Mouse (Mus musculus) cerebellum, adult 2 months (tissue): ENCODE measurements around the gene Arhgap33. TPM values are rescaled to one million over a fixed set of nuclear protein-coding genes. Genes with fewer than 3 reads are reported as not detected.

ENCODE experiments used
- DNase-seq, 2 experiments: peaks; one replicate each; pipeline ENCODE4 v3.0.0; 2021
- H3K27ac ChIP-seq: fragments of 200-500 bp; 2 replicates; pipeline ENCODE4 v1.5.1; 2012; ENCODE audit warnings: low read length, control low read depth, inconsistent platforms; ENCODE audit not compliant: insufficient read depth
- H3K27me3 ChIP-seq: fragments of 200-500 bp; 2 replicates; pipeline ENCODE4 v1.6.1; 2012; ENCODE audit warnings: inconsistent platforms, mild to moderate bottlenecking, low read length, moderate library complexity; ENCODE audit not compliant: control insufficient read depth, insufficient read depth
- H3K4me1 ChIP-seq: fragments of 200-500 bp; 2 replicates; pipeline ENCODE4 v1.6.1; 2011; ENCODE audit warnings: low read length; ENCODE audit not compliant: control insufficient read depth, insufficient read depth
- H3K4me3 ChIP-seq: fragments of 200-500 bp; replicated peaks from 2 replicates; pipeline ENCODE3; 2011; ENCODE audit warnings: mild to moderate bottlenecking, low read depth, low read length, control low read depth; ENCODE audit not compliant: insufficient read depth
- CTCF ChIP-seq: fragments of 200-500 bp; IDR thresholded peaks from 2 replicates; pipeline ENCODE4 v1.5.1; 2011; ENCODE audit warnings: low read depth, mild to moderate bottlenecking, control low read depth, low read length, moderate library complexity, borderline replicate concordance; ENCODE audit not compliant: insufficient read depth
- POLR2A ChIP-seq: fragments of 200-500 bp; IDR thresholded peaks from 2 replicates; pipeline ENCODE4 v1.6.1; 2011; ENCODE audit warnings: low read length, control low read depth, borderline replicate concordance; ENCODE audit not compliant: insufficient read depth
- WGBS: fragments of 180-500 bp; shearing (Covaris S2); methylation state at CpG from one replicate; pipeline ENCODE4 v1.1.7; 2018; 5-methylcytosine and 5-hydroxymethylcytosine counted together
- polyA plus RNA-seq: library from polyadenylated mRNA; depleted of rRNA; stranded (reverse); fragments of >200 nt; gene quantifications from 2 replicates; pipeline ENCODE4 v1.2.3, GENCODE M21; 2012

The Arhgap33 gene
- polyA plus RNA-seq, 1 experiment: 38.5 TPM

DNA sequence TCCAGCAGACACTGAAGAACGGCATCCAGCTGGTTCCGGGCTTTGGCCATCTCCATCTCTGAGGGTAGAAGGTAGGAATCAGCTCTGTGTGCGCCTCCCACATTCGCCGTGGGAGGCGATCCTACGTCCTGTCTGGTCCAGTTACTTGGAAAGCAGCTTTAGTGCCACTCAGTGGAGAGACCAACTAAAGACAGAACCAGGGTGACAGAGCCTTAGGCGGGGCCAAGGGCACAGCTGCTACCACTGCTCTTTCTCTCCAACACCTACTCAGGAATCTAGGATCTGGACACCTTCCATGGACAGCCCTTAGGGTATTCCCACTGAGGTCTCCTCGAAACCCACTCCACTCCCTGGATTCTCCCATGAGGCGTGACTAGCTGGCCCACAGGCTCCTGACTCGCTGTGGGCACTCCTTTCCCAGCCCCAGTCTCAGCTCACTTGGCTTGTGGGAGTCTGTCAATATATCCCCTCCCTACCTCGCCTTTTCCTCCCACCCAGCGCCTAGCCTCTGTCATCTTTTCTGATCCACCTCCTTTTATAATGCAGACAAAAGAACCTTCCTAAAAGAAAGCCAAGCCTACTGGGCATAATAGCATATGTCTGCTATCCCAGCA lies 23.1 kb upstream of the Arhgap33 start:
- H3K4me1 ChIP-seq: peaks cover 3% of the 10 kb centered on the region
- TF ChIP-seq CTCF: no peak
- TF ChIP-seq POLR2A: no peak
- no peak overlapping the region for H3K27ac ChIP-seq
- no peaks in the 10 kb centered on the region for H3K27me3 ChIP-seq
- no peak for DNase-seq
- WGBS: 81% methylated on average over 13 of the region's 13 CpGs
- H3K4me3 ChIP-seq: no peak overlapping the region

DNA sequence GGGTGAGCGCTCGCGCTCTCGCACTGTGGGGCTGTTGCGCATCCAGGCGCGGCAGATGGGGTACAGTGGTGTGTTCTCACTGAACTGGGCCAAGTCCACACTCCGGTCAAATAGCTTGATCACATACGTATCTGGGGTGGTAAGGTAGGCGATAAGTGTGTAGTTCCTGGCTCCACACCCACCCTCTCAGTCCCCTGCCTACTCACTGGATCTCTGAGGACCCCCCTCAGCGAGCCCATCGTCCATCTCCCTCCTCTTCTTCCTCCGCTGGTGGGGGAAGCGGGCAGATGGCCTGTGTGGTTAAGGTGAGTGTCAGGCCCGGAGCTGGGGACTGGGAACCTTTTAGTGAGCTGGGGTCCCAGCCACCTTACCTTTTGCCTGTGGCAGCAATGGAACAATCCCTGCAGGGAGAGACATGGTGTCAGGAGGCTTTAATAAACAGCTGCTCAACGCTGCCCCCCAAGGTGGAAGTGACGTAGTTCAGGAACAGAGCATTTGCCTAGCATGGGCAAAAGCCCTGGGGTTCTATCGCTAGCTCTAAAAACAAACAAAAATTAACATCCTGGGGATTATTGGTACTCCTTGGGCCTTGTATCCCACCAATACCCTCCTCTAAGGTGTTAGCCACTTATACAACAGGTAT lies 22.2 kb upstream of the Arhgap33 start:
- 85% methylated on average over 18 of the region's 18 CpGs for WGBS
- DNase-seq: peak in 1 of 2 experiments; percentile 21
- no peak overlapping the region for H3K27ac ChIP-seq
- peaks cover 3% of the 10 kb centered on the region for H3K4me1 ChIP-seq
- no peaks in the 10 kb centered on the region for H3K27me3 ChIP-seq
- no peak overlapping the region for H3K4me3 ChIP-seq
- TF ChIP-seq POLR2A: no peak
- TF ChIP-seq CTCF: no peak

DNA sequence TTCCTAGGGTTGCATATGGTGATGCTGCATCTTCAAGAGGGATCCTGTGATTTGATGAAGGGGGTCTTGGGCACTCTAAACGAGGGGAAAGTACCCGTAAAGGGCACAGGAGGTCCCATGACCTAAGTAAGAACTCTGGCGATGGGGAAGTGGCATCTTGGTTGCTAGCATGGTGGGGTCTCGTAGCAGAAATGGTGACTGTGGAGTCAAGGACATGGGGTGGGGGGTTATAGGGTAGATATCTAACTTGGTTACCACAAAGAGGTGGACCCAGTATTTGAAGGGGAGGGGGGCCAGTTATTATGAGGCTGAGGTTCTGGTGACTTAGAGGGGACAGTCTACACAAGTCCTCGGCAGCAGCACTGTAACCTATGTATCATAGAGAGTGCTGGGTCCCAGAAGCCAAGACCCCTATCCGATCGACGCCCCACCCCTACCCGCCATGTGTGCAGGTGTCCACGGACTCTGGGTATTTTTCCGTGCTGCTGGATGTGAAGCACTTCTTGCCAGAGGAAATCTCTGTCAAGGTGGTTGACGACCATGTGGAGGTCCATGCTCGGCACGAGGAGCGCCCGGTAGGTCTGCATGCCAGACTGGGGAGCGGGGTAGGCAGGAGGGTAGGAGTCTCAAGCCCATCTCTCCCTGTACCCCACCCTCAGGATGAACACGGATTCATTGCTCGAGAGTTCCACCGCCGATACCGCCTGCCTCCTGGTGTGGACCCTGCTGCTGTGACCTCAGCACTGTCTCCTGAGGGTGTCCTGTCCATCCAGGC lies 19.1 kb upstream of the Arhgap33 start:
- 78% methylated on average over 22 of the region's 22 CpGs for WGBS
- no peak overlapping the region for H3K4me3 ChIP-seq
- DNase-seq: peak in 1 of 2 experiments; percentile 38
- H3K4me1 ChIP-seq: peaks cover 3% of the 10 kb centered on the region
- TF ChIP-seq CTCF: no peak
- TF ChIP-seq POLR2A: no peak
- peak overlapping the region; percentile 26; the same call in 1 of the 2 replicates for H3K27ac ChIP-seq
- no peaks in the 10 kb centered on the region for H3K27me3 ChIP-seq

DNA sequence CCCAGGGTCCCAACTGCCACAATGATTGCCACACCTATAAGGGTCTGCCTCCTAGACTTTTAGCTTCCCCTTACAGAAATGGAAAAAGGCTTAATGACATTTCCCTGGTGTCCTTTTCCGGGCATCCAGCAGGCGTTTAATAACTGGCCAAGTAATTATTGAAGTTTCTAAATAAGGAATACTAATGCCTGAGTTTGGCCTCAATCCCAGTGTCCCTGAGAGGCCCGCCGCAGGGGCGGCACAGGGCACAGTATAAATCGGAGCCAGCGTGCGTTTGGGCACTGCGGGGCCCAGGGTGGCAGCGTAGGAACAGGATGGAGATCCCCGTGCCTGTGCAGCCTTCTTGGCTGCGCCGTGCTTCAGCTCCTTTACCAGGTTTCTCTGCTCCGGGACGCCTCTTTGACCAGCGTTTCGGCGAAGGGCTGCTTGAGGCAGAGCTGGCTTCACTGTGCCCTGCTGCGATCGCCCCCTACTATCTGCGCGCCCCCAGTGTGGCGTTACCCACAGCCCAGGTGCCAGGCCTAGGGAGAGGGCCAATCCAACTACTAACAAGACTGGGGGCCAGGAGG lies 18.2 kb upstream of the Arhgap33 start:
- H3K27me3 ChIP-seq: no peaks in the 10 kb centered on the region
- H3K27ac ChIP-seq: peak overlapping the region; percentile 97
- TF ChIP-seq CTCF (no peak), POLR2A (no peak)
- peak overlapping the region; percentile 66 for H3K4me3 ChIP-seq
- whole genome bisulfite sequencing: under 1% methylated on average over 23 of the region's 23 CpGs
- H3K4me1 ChIP-seq: peaks cover 3% of the 10 kb centered on the region
- peak; percentile 75 to 82 for DNase-seq

DNA sequence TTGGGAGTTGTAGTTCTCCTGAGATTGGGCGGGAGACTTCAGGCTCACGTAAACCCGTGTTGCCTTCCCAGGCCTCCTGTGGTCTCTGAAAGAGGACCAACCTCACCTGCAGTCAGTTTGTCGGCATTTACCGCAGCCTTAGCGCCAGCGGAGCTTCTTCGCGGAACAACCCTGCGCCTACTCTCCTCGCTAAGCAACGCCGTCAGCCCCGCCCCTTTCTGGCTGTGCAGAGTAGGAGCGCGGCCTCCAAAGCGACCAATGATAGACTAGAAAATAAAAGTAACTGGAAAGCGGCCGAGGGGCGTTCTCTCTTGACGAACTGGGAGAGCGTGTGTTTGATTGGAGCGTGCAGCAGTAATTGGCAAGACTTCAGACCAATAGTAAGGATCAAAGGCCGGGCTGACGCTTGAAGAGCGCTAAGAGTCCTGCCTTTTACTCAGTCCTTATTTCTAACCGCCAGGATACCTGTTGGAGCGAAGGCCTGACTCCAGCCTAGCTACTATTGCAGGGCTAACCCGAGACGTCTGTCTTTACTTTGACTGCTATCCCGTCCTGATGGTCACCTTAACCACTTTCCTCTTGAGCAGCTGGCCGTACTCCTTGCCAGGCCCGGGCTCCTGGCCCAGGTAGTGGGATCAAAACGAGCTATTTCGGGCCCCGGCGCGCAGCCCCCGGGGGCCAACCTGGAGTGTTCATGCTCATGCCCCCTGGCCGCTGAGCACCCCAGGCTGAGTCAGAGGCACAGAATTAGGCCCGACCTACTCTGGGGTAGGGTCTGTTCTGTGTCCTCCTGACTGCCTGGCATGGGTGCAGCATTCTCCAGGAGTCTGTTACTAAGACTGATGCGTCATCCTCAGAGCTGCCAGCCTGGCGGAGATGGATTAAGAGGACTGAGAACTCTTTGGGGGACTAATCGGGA lies 17.5 kb upstream of the Arhgap33 start, which contains the start of the genes Hspb6 and Proser3:
TSS of gene Hspb6 (plus strand) at position 77 of the 919 bp plus-strand sequence.
TSS of gene Proser3 (minus strand) at position 198 of the 919 bp plus-strand sequence.
- peak; percentile 97 to 99 for DNase-seq
- TF ChIP-seq CTCF: peak; percentile 10; the same call in 1 of the 2 replicates
- peak; percentile 91; the same call in 1 of the 2 replicates for TF ChIP-seq POLR2A
- under 1% methylated on average over 44 of the region's 44 CpGs for WGBS
- H3K4me1 ChIP-seq: peaks cover 3% of the 10 kb centered on the region; the same call in 1 of the 2 replicates
- H3K27me3 ChIP-seq: no peaks in the 10 kb centered on the region
- H3K4me3 ChIP-seq: peak within 1 kb of the TSS; percentile 66
- H3K27ac ChIP-seq: peak within 1 kb of the TSS; percentile 97

DNA sequence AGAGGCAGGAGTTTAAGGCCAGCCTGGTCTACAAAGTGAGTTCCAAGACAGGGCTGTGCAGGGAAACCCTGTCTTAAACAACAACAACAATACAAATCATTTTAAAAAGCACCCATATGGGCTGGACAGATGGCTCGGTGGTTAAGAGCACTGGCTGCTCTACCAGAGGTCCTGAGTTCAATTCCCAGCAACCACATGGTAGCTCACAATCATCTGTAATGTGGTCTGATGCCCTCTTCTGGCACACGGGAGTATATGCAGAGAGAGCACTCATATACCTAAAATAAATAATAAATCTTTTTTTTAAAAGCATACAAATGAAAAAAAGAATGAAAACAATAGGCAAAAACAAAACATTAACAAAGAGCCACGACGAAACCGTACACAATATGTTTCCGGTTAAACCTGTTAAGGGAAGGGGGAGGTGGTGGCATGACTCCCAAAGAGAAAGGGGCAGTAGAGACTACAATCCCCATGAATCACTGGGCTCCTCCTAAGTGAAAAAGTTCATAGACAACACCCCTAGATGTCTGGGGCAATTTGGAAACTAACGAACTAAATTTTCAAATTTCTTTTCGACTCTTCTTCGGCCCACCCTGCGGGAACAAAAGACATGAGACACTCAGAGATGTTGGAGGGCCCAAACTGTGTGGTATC lies 16.7 kb upstream of the Arhgap33 start:
- H3K27me3 ChIP-seq: no peaks in the 10 kb centered on the region
- TF ChIP-seq CTCF (peak; percentile 31; the same call in 1 of the 2 replicates), POLR2A (no peak)
- H3K27ac ChIP-seq: peak overlapping the region; percentile 74
- peaks cover 3% of the 10 kb centered on the region; the same call in 1 of the 2 replicates for H3K4me1 ChIP-seq
- 3% methylated on average over 10 of the region's 10 CpGs for WGBS
- peak overlapping the region; percentile 66 for H3K4me3 ChIP-seq
- peak in 1 of 2 experiments; percentile 48 for DNase-seq

DNA sequence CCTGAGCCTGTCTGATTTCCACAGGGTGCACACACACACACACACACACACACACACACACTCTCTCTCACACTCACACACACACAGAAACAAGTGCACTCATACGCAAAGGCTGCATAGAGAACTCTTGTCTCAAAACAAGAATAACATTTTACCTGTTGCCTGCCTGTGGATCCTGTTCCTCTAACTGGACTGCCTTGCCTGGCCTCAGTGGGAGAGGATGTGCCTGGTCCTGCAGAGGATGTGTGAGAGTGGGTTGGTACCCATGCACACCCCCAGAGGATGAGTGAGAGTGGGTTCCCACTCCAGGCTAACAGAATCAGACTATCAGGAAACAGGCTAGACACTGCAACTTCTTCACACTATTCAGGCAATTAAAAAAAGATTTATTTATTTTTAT lies 15.7 kb upstream of the Arhgap33 start:
- no peak overlapping the region for H3K4me3 ChIP-seq
- H3K27ac ChIP-seq: no peak overlapping the region
- 100% methylated on average over 1 of the region's 1 CpGs for WGBS
- no peak for DNase-seq
- H3K4me1 ChIP-seq: peaks cover 3% of the 10 kb centered on the region; the same call in 1 of the 2 replicates
- no peaks in the 10 kb centered on the region for H3K27me3 ChIP-seq
- TF ChIP-seq CTCF (no peak), POLR2A (no peak)
